Mouse (Mus musculus): ENCODE data around the gene Apbb2.

Apbb2 gene

GRCm38 (mm10) chr5:66602287-66602820 is 16.2 kb downstream of the Apbb2 start:
- DNase-seq (ENCODE audit: low read depth, low spot score) = no peak

GRCm38 (mm10) chr5:66600415-66600814 is 18.2 kb downstream of the Apbb2 start:
- no peak for DNase-seq (ENCODE audit: low read depth, low spot score)

- DNase-seq (ENCODE audit: low read depth, low spot score) = no peak
Observed at GRCm38 (mm10) chr5:66599888-66600287, 18.7 kb downstream of the Apbb2 start.

GRCm38 (mm10) chr5:66596296-66596695 is 22.3 kb downstream of the Apbb2 start:
- DNase-seq (ENCODE audit: low read depth, low spot score) = no peak

GRCm38 (mm10) chr5:66594881-66595280 is 23.7 kb downstream of the Apbb2 start:
- DNase-seq (ENCODE audit: low read depth, low spot score) = no peak

GRCm38 (mm10) chr5:66586236-66586745 is 32.3 kb downstream of the Apbb2 start:
- DNase-seq (ENCODE audit: low read depth, low spot score) = peak; percentile 85

- DNase-seq (ENCODE audit: low read depth, low spot score) = no peak
Observed at GRCm38 (mm10) chr5:66583019-66583406, 35.6 kb downstream of the Apbb2 start.

GRCm38 (mm10) chr5:66582281-66583018 is 36.1 kb downstream of the Apbb2 start:
- DNase-seq (ENCODE audit: low read depth, low spot score) = no peak

- DNase-seq (ENCODE audit: low read depth, low spot score) = peak; percentile 78
Observed at GRCm38 (mm10) chr5:66579066-66579465, 39.5 kb downstream of the Apbb2 start.

GRCm38 (mm10) chr5:66576299-66576698 is 42.3 kb downstream of the Apbb2 start:
- DNase-seq (ENCODE audit: low read depth, low spot score) = no peak

- DNase-seq (ENCODE audit: low read depth, low spot score) = no peak
Observed at GRCm38 (mm10) chr5:66575148-66575547, 43.4 kb downstream of the Apbb2 start.

GRCm38 (mm10) chr5:66573266-66573665 is 45.3 kb downstream of the Apbb2 start:
- DNase-seq (ENCODE audit: low read depth, low spot score) = no peak

GRCm38 (mm10) chr5:66572086-66572855 is 46.3 kb downstream of the Apbb2 start:
- no peak for DNase-seq (ENCODE audit: low read depth, low spot score)

- no peak for DNase-seq (ENCODE audit: low read depth, low spot score)
Observed at GRCm38 (mm10) chr5:66570709-66571108, 47.9 kb downstream of the Apbb2 start.

GRCm38 (mm10) chr5:66569141-66569801 is 49.3 kb downstream of the Apbb2 start:
- no peak for DNase-seq (ENCODE audit: low read depth, low spot score)

- no peak for DNase-seq (ENCODE audit: low read depth, low spot score)
Observed at GRCm38 (mm10) chr5:66568002-66568401, 50.6 kb downstream of the Apbb2 start.

- no peak for DNase-seq (ENCODE audit: low read depth, low spot score)
Observed at GRCm38 (mm10) chr5:66567424-66567823, 51.2 kb downstream of the Apbb2 start.

- peak; percentile 67 for DNase-seq (ENCODE audit: low read depth, low spot score)
Observed at GRCm38 (mm10) chr5:66559591-66560175, 58.9 kb downstream of the Apbb2 start.

GRCm38 (mm10) chr5:66558094-66558493 is 60.5 kb downstream of the Apbb2 start:
- DNase-seq (ENCODE audit: low read depth, low spot score) = no peak

- no peak for DNase-seq (ENCODE audit: low read depth, low spot score)
Observed at GRCm38 (mm10) chr5:66553933-66554332, 64.7 kb downstream of the Apbb2 start.

GRCm38 (mm10) chr5:66552246-66552645 is 66.3 kb downstream of the Apbb2 start:
- DNase-seq (ENCODE audit: low read depth, low spot score) = no peak

GRCm38 (mm10) chr5:66550292-66550691 is 68.3 kb downstream of the Apbb2 start:
- DNase-seq (ENCODE audit: low read depth, low spot score) = peak; percentile 88

All from 3T3-L1 (cell line).